Mouse (Mus musculus) forebrain, embryonic 11.5 days (tissue): ENCODE data around the gene Tprgl. TPM values are rescaled to one million over a fixed set of nuclear protein-coding genes. Genes with fewer than 3 reads are reported as not detected.

Experiments
- ATAC-seq: fragments of 200-750 bp; cut with Nextera tagmentation; replicated peaks from 2 replicates; pipeline ENCODE4 v1.8.0; 2017; ENCODE audit warnings: moderate TSS enrichment; ENCODE audit not compliant: low FRiP score
- DNase-seq: peaks from one replicate; pipeline ENCODE4 v3.0.0-alpha.2; 2017; ENCODE audit warnings: low spot score
- H3K27ac ChIP-seq: fragments of 300-500 bp; sonication (generic); 2 replicates; pipeline ENCODE4 v1.5.1; 2014; ENCODE audit warnings: low read depth, low read length
- H3K27me3 ChIP-seq: fragments of 300-500 bp; sonication (generic); 2 replicates; pipeline ENCODE4 v1.6.1; 2014; ENCODE audit warnings: mild to moderate bottlenecking, low read length, mixed read lengths; ENCODE audit not compliant: control insufficient read depth, insufficient read depth
- H3K36me3 ChIP-seq: fragments of 300-500 bp; sonication (generic); 2 replicates; pipeline ENCODE4 v1.6.1; 2014; ENCODE audit warnings: mild to moderate bottlenecking, low read length, moderate library complexity, mixed read lengths; ENCODE audit not compliant: control insufficient read depth, insufficient read depth
- H3K4me1 ChIP-seq: fragments of 300-500 bp; sonication (generic); replicated peaks from 2 replicates; pipeline ENCODE4 v1.6.1; 2014; ENCODE audit warnings: low read length, mixed read lengths; ENCODE audit not compliant: control insufficient read depth, insufficient read depth
- H3K4me2 ChIP-seq: fragments of 300-500 bp; sonication (generic); 2 replicates; pipeline ENCODE4 v1.6.1; 2014; ENCODE audit warnings: low read depth, mild to moderate bottlenecking, low read length, moderate library complexity, mixed read lengths; ENCODE audit not compliant: severe bottlenecking
- H3K4me3 ChIP-seq: fragments of 300-500 bp; sonication (generic); 2 replicates; pipeline ENCODE4 v1.5.1; 2014; ENCODE audit warnings: low read depth, low read length
- H3K9ac ChIP-seq: fragments of 300-500 bp; sonication (generic); 2 replicates; pipeline ENCODE4 v1.6.1; 2014; ENCODE audit warnings: low read length
- H3K9me3 ChIP-seq: fragments of 300-500 bp; sonication (generic); 2 replicates; pipeline ENCODE4 v1.6.1; 2016; ENCODE audit warnings: low read length, mixed read lengths; ENCODE audit not compliant: control insufficient read depth
- WGBS: fragments of 180-500 bp; shearing (Covaris S2); extraction: QIAGEN DNeasy Blood & Tissue Kit; methylation state at CpG from one replicate; pipeline ENCODE4 v1.1.7; 2014; 5-methylcytosine and 5-hydroxymethylcytosine counted together
- polyA plus RNA-seq: library from polyadenylated mRNA; unstranded; fragments of >200 nt; fragmentation: Nextera tagmentation; extraction: Ambion mirVana; gene quantifications from 2 replicates; pipeline ENCODE4 v1.2.1, GENCODE M21; 2014

Tprgl gene
- polyA plus RNA-seq, 1 experiment from 2014 or later, result 126 TPM

- Histone ChIP-seq H3K36me3 (no peaks in the 10 kb centered on the region), H3K4me1 (no peaks in the 10 kb centered on the region), H3K4me2 (no peak overlapping the region), H3K9me3 (no peaks in the 10 kb centered on the region), H3K27me3 (no peaks in the 10 kb centered on the region), H3K9ac (no peak overlapping the region), H3K4me3 (no peak overlapping the region), H3K27ac (no peak overlapping the region)
- DNase-seq (no peak), ATAC-seq (no peak)
- 76% methylated on average over 11 of the region's 11 CpGs for WGBS
These were observed 38.7 kb downstream of the Tprgl start for GRCm38 (mm10) chr4:154121800-154122199.

GRCm38 (mm10) chr4:154119208-154119607, 41.3 kb downstream of the Tprgl start:
- Histone ChIP-seq H3K4me2 (no peak overlapping the region), H3K9me3 (no peaks in the 10 kb centered on the region), H3K36me3 (no peaks in the 10 kb centered on the region), H3K27me3 (no peaks in the 10 kb centered on the region), H3K27ac (no peak overlapping the region), H3K4me3 (no peak overlapping the region), H3K9ac (no peak overlapping the region), H3K4me1 (no peaks in the 10 kb centered on the region)
- 87% methylated on average over 9 of the region's 9 CpGs for WGBS
- no peak for ATAC-seq
- no peak for DNase-seq

- no peak for DNase-seq
- H3K27ac ChIP-seq, result no peak overlapping the region
- no peaks in the 10 kb centered on the region for H3K36me3 ChIP-seq
- no peak overlapping the region for H3K4me2 ChIP-seq
- H3K4me3 ChIP-seq, result no peak overlapping the region
- WGBS, result 75% methylated on average over 9 of the region's 9 CpGs
- H3K9me3 ChIP-seq, result no peaks in the 10 kb centered on the region
- no peaks in the 10 kb centered on the region for H3K27me3 ChIP-seq
- H3K9ac ChIP-seq, result no peak overlapping the region
- no peaks in the 10 kb centered on the region for H3K4me1 ChIP-seq
- ATAC-seq, result no peak
These were observed 41.7 kb downstream of the Tprgl start for GRCm38 (mm10) chr4:154118782-154119181.

GRCm38 (mm10) chr4:154116421-154116820, 44.0 kb downstream of the Tprgl start:
- Histone ChIP-seq H3K9me3 (no peaks in the 10 kb centered on the region), H3K27me3 (no peaks in the 10 kb centered on the region), H3K27ac (no peak overlapping the region), H3K4me3 (no peak overlapping the region), H3K4me1 (no peaks in the 10 kb centered on the region), H3K4me2 (no peak overlapping the region), H3K36me3 (no peaks in the 10 kb centered on the region), H3K9ac (no peak overlapping the region)
- DNase-seq, result no peak
- 52% methylated on average over 7 of the region's 7 CpGs for WGBS
- ATAC-seq, result no peak

- 74% methylated on average over 11 of the region's 11 CpGs for WGBS
- no peak for ATAC-seq
- DNase-seq, result no peak
- H3K9ac ChIP-seq, result no peak overlapping the region
- H3K4me1 ChIP-seq, result no peaks in the 10 kb centered on the region
- no peaks in the 10 kb centered on the region for H3K9me3 ChIP-seq
- no peak overlapping the region for H3K4me3 ChIP-seq
- H3K36me3 ChIP-seq, result no peaks in the 10 kb centered on the region
- no peaks in the 10 kb centered on the region; the same call in 1 of the 2 replicates for H3K27me3 ChIP-seq
- H3K4me2 ChIP-seq, result no peak overlapping the region
- no peak overlapping the region for H3K27ac ChIP-seq
These were observed 50.6 kb downstream of the Tprgl start for GRCm38 (mm10) chr4:154109850-154110243.

- no peaks in the 10 kb centered on the region; the same call in 1 of the 2 replicates for H3K27me3 ChIP-seq
These were observed 51.1 kb downstream of the Tprgl start for GRCm38 (mm10) chr4:154109216-154109849.

More at GRCm38 (mm10) chr4:154109216-154109849, 51.1 kb downstream of the Tprgl start:
- ATAC-seq, result no peak
- DNase-seq, result no peak
- H3K27ac ChIP-seq, result no peak overlapping the region
- H3K9ac ChIP-seq, result no peak overlapping the region
- no peaks in the 10 kb centered on the region for H3K9me3 ChIP-seq
- H3K4me2 ChIP-seq, result no peak overlapping the region
- H3K4me3 ChIP-seq, result no peak overlapping the region
- WGBS, result 67% methylated on average over 18 of the region's 18 CpGs
- no peaks in the 10 kb centered on the region for H3K4me1 ChIP-seq
- H3K36me3 ChIP-seq, result no peaks in the 10 kb centered on the region

Other genes with a start within 250 kb of the Tprgl start
- gene A430005L14Rik, start 203.4 kb downstream of the Tprgl start, polyA plus RNA-seq, result 115 and 116 TPM in 2 replicates
- gene Dffb, start 185.5 kb downstream of the Tprgl start, polyA plus RNA-seq, result 13.0 and 14.1 TPM in 2 replicates
- 22.6 and 24.9 TPM in 2 replicates for gene Cep104, start 185.5 kb downstream of the Tprgl start, polyA plus RNA-seq
- 12.3 and 19.2 TPM in 2 replicates for gene Lrrc47, start 148.9 kb downstream of the Tprgl start, polyA plus RNA-seq
- 10.2 and 10.5 TPM in 2 replicates for gene Smim1, start 134.4 kb downstream of the Tprgl start, polyA plus RNA-seq
- not detected in 2 replicates for gene Ccdc27, start 118.0 kb downstream of the Tprgl start, polyA plus RNA-seq
- gene Trp73, start 20.5 kb downstream of the Tprgl start, polyA plus RNA-seq, result 6.6 and 11.6 TPM in 2 replicates
- gene Wrap73, start 18.3 kb downstream of the Tprgl start, polyA plus RNA-seq, result 44.5 and 52.4 TPM in 2 replicates
- 23.9 and 25.7 TPM in 2 replicates for gene Megf6, start 10.1 kb upstream of the Tprgl start, polyA plus RNA-seq
- gene Arhgef16, start 141.0 kb upstream of the Tprgl start, polyA plus RNA-seq, result 0.90 and 1.2 TPM in 2 replicates
- gene B230104I21Rik, start 175.5 kb upstream of the Tprgl start, polyA plus RNA-seq, result not detected in 2 replicates